Mouse (Mus musculus) left cerebral cortex, adult 2 months (tissue): Measurements from ENCODE around the gene Car5a. TPM values are rescaled to one million over a fixed set of nuclear protein-coding genes. Genes with fewer than 3 reads are reported as not detected.

ENCODE experiments used
- DNase-seq, 2 experiments: peaks; one replicate each; pipeline ENCODE4 v3.0.0; 2021 to 2022; ENCODE audit warnings: low spot score in 2 of 2, mixed read lengths in 1 of 2; ENCODE audit errors: extremely low spot score in 1 of 2
- H3K27ac ChIP-seq: fragments of 200-600 bp; 2 replicates; pipeline ENCODE4 v1.8.1; 2022
- H3K4me3 ChIP-seq: fragments of 200-600 bp; 2 replicates; pipeline ENCODE4 v1.8.1; 2022
- CTCF ChIP-seq: fragments of 200-600 bp; IDR thresholded peaks from 2 replicates; pipeline ENCODE4 v1.8.1; 2022; ENCODE audit warnings: antibody characterized with exemption, mild to moderate bottlenecking, moderate library complexity
- intact Hi-C: fragments of 180-260 bp; cut with DNase I; formaldehyde crosslinking; loops from one replicate; pipeline ENCODE4 v1.15.1; 2025
- microRNA-seq, 2 experiments: library from miRNA; unstranded; fragments of <30 nt; microRNA quantifications; one replicate each; pipeline ENCODE4 v1.2.0; 2021
- total RNA-seq, 2 experiments: library from RNA; stranded (reverse); gene quantifications; 2 replicates each; pipeline ENCODE4 v1.2.3; 2021

Car5a gene
- total RNA-seq, 2 experiments from 2014 or later = not detected

DNA sequence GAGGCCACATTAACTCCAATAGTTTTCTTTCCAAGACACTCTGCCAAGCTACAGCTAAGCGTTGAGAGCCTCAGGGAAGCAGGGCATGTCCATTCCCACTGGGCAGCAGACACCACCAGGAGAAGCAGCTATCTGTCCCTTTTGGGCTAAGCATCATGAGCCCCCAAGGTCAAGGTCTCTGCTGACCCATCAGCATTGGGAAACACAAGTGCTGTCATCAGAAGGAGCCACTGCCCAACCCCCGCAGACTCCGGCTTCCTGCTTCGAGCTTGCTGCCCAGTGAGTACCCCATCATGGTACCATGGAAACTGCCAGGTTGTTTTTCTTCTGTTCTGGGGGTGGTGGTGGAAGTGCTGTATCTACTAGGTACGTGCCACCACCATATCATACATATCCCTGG lies 76.5 kb downstream of the Car5a start:
- TF ChIP-seq CTCF = no peak
- intact Hi-C loops = no loop called here
- no peak overlapping the region for H3K4me3 ChIP-seq

More for the DNA sequence above, 76.5 kb downstream of the Car5a start:
- DNase-seq = no peak
- no peak overlapping the region for H3K27ac ChIP-seq

Small RNA genes within 50 kb of the gene (microRNA-seq; reads per million reads assigned to microRNA genes)
- 0.49 to 1.4 reads per million in 2 experiments for gene Mir7237

Other genes with a start within 250 kb of the Car5a start
- 100 to 1,000 TPM; 285 to 297 TPM for gene Jph3, start 215.3 kb downstream of the Car5a start, total RNA-seq
- 10 to 100 TPM; 33.2 to 38.3 TPM for gene Klhdc4, start 115.3 kb downstream of the Car5a start, total RNA-seq
- 10 to 100 TPM; 61.5 to 63.2 TPM for gene Slc7a5, start 37.2 kb downstream of the Car5a start, total RNA-seq
- 10 to 100 TPM; 31.4 to 62.5 TPM for gene Banp, start 4.8 kb upstream of the Car5a start, total RNA-seq